Mouse (Mus musculus) hindbrain, embryonic 16.5 days (tissue): ENCODE measurements around the gene Itga11. TPM values are rescaled to one million over a fixed set of nuclear protein-coding genes. Genes with fewer than 3 reads are reported as not detected.

ENCODE experiments used
- ATAC-seq: fragments of 200-750 bp; cut with Nextera tagmentation; 2 replicates; pipeline ENCODE4 v1.8.0; 2017; ENCODE audit warnings: moderate TSS enrichment, moderate library complexity
- H3K27ac ChIP-seq: fragments of 300-500 bp; sonication (generic); 2 replicates; pipeline ENCODE4 v1.5.1; 2014; ENCODE audit warnings: low read depth, mild to moderate bottlenecking, control low read depth, low read length, moderate library complexity
- H3K27me3 ChIP-seq: fragments of 300-500 bp; sonication (generic); replicated peaks from 2 replicates; pipeline ENCODE4 v1.6.1; 2014; ENCODE audit warnings: low read length; ENCODE audit not compliant: control insufficient read depth, insufficient read depth
- H3K36me3 ChIP-seq: fragments of 300-500 bp; sonication (generic); 2 replicates; pipeline ENCODE4 v1.6.1; 2014; ENCODE audit warnings: mild to moderate bottlenecking, low read length, moderate library complexity, mixed read lengths; ENCODE audit not compliant: control insufficient read depth, insufficient read depth
- H3K4me1 ChIP-seq: fragments of 300-500 bp; sonication (generic); 2 replicates; pipeline ENCODE4 v1.6.1; 2014; ENCODE audit warnings: low read depth, low read length; ENCODE audit not compliant: control insufficient read depth, insufficient read depth
- H3K4me2 ChIP-seq: fragments of 300-500 bp; sonication (generic); 2 replicates; pipeline ENCODE4 v1.6.1; 2014; ENCODE audit warnings: mild to moderate bottlenecking, low read length, control low read depth, moderate library complexity
- H3K4me3 ChIP-seq: fragments of 300-500 bp; sonication (generic); 2 replicates; pipeline ENCODE4 v1.5.1; 2014; ENCODE audit warnings: mild to moderate bottlenecking, low read length, control low read depth, moderate library complexity
- H3K9ac ChIP-seq: fragments of 300-500 bp; sonication (generic); 2 replicates; pipeline ENCODE4 v1.6.1; 2014; ENCODE audit warnings: low read depth, mild to moderate bottlenecking, control low read depth, low read length, moderate library complexity
- H3K9me3 ChIP-seq: fragments of 300-500 bp; sonication (generic); 2 replicates; pipeline ENCODE4 v1.6.1; 2014; ENCODE audit warnings: mild to moderate bottlenecking, low read length, moderate library complexity; ENCODE audit not compliant: control insufficient read depth
- WGBS: fragments of 180-500 bp; shearing (Covaris S2); extraction: QIAGEN DNeasy Blood & Tissue Kit; methylation state at CpG from one replicate; pipeline ENCODE4 v1.1.7; 2014; 5-methylcytosine and 5-hydroxymethylcytosine counted together
- polyA plus RNA-seq: library from polyadenylated mRNA; unstranded; fragments of >200 nt; fragmentation: Nextera tagmentation; extraction: Ambion mirVana; gene quantifications from 2 replicates; pipeline ENCODE4 v1.2.1, GENCODE M21; 2015

Gene Itga11
- polyA plus RNA-seq, 1 experiment from 2014 or later = 1.1 TPM

DNA sequence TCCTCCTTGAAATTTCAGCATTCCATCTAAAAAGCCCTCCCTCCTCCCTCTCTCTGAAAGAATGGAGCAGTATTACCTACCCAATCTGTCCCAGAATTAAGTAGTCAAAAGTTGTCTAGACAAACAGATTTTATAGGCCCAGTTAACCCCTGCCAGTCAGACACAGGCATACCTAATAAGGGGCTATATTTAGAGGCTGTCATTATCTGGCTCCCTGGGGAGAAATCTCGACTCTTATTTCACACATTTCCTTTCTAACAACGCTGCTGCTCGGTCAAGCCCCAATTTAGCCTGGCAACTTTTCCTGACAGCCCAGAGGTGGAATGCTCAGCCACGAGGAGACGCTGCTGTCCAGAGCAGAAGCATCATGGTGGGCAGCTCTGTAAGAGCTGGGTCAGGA, 47.6 kb downstream of the Itga11 start:
- Histone ChIP-seq H3K27me3 (no peaks in the 10 kb centered on the region), H3K9ac (no peak overlapping the region), H3K36me3 (no peaks in the 10 kb centered on the region), H3K4me2 (no peak overlapping the region), H3K4me3 (no peak overlapping the region), H3K9me3 (no peaks in the 10 kb centered on the region), H3K4me1 (no peaks in the 10 kb centered on the region), H3K27ac (no peak overlapping the region)
- no peak for ATAC-seq
- WGBS = 22% methylated on average over 5 of the region's 5 CpGs

DNA sequence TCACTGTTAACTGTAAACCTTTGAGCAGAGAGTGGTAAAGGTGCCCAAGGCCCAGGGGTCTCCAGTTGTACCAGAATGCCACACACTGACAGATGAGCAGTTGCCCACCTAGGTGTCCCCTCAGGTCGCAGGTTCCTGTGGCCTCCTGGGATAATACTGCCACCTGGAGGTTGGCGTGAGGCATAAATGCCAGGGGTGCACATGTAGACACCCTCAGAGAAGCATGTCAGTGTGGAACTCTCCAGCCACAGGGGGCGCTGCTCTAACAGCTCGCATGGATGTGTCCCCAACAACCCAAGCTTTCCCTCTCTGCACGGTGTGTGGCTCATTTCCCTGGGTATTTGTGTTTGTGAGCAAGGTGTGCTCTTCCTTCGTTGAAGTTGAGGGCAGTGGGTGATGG, 48.8 kb downstream of the Itga11 start:
- H3K27ac ChIP-seq = no peak overlapping the region
- no peak overlapping the region for H3K4me2 ChIP-seq
- H3K4me1 ChIP-seq = no peaks in the 10 kb centered on the region
- ATAC-seq = no peak
- no peaks in the 10 kb centered on the region for H3K9me3 ChIP-seq
- H3K9ac ChIP-seq = no peak overlapping the region
- 55% methylated on average over 6 of the region's 6 CpGs for WGBS
- H3K27me3 ChIP-seq = no peaks in the 10 kb centered on the region
- no peaks in the 10 kb centered on the region for H3K36me3 ChIP-seq
- no peak overlapping the region for H3K4me3 ChIP-seq

DNA sequence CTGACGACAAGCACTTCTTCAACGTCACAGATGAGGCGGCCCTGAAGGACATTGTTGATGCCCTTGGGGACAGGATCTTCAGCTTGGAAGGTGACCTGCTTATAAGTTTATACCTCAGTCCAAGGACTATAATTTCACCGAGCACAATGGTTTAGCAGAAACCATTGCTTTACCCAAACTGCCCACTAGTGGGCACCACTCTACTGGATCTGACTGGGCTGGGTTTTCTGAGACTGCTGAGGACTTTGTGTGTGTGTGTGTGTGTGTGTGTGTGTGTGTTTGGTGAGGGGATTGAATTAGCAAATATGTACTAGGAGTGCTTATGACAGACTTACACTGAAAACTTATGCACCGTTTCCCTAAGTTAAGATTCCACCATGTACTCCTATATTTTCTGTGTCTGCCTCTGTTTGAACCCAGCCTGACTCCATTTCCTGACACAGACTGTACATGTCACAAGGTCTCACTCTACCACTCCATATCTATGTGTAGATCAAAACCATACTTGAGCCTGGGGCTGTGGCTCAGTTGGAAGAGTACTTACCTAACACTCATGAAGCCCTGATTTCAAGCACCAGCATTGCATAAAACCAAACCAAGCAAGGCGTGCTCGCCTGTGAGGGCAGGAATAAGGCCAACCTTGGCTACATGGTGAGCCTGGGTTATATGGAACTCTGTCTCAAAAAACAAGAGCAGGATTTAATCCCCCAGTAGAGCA, 67.1 kb downstream of the Itga11 start:
- Histone ChIP-seq H3K9ac (no peak overlapping the region), H3K4me2 (no peak overlapping the region), H3K4me3 (no peak overlapping the region), H3K36me3 (no peaks in the 10 kb centered on the region), H3K27ac (no peak overlapping the region), H3K9me3 (no peaks in the 10 kb centered on the region), H3K4me1 (no peaks in the 10 kb centered on the region; the same call in 1 of the 2 replicates), H3K27me3 (no peaks in the 10 kb centered on the region)
- WGBS = 51% methylated on average over 7 of the region's 7 CpGs
- no peak for ATAC-seq

- Histone ChIP-seq H3K9ac (no peak overlapping the region), H3K27me3 (no peaks in the 10 kb centered on the region), H3K4me1 (no peaks in the 10 kb centered on the region; the same call in 1 of the 2 replicates), H3K36me3 (no peaks in the 10 kb centered on the region), H3K9me3 (no peaks in the 10 kb centered on the region), H3K27ac (no peak overlapping the region), H3K4me3 (no peak overlapping the region), H3K4me2 (no peak overlapping the region)
- WGBS = 61% methylated on average over 6 of the region's 6 CpGs
- ATAC-seq = no peak
Measured at GRCm38 (mm10) chr9:62746646-62747045, 69.0 kb downstream of the Itga11 start.

GRCm38 (mm10) chr9:62749666-62750065, 72.0 kb downstream of the Itga11 start:
- no peak overlapping the region for H3K9ac ChIP-seq
- no peaks in the 10 kb centered on the region for H3K9me3 ChIP-seq
- no peak overlapping the region for H3K27ac ChIP-seq
- H3K4me1 ChIP-seq = no peaks in the 10 kb centered on the region; the same call in 1 of the 2 replicates
- no peak for ATAC-seq
- no peak overlapping the region for H3K4me2 ChIP-seq
- H3K36me3 ChIP-seq = no peaks in the 10 kb centered on the region
- H3K4me3 ChIP-seq = no peak overlapping the region
- 65% methylated on average over 6 of the region's 6 CpGs for WGBS
- no peaks in the 10 kb centered on the region for H3K27me3 ChIP-seq

GRCm38 (mm10) chr9:62750381-62750780, 72.8 kb downstream of the Itga11 start:
- 90% methylated on average over 11 of the region's 11 CpGs for WGBS
- Histone ChIP-seq H3K4me2 (no peak overlapping the region), H3K36me3 (no peaks in the 10 kb centered on the region), H3K9ac (no peak overlapping the region), H3K4me3 (no peak overlapping the region), H3K9me3 (no peaks in the 10 kb centered on the region), H3K27me3 (no peaks in the 10 kb centered on the region), H3K27ac (no peak overlapping the region), H3K4me1 (no peaks in the 10 kb centered on the region; the same call in 1 of the 2 replicates)
- no peak for ATAC-seq

DNA sequence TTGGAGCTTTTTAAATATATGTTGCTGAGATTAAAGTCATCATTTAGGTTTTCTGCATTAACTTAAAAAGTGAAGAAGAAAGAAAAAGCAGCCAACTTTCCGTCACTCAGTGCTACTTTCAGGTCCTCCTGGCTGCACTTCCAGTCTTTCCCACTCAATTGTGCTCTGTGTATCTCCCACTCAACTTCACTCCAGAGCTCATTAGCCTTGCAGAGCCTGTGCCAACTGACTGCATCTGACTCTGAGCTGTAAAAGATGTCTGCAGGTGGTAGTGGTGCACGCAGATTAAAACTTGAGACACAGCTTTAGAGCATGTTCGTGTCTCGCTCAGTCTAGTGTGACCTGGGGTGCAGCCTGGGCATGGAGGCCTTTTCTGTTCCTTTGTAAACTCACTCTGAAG, 80.7 kb downstream of the Itga11 start:
- H3K36me3 ChIP-seq = no peaks in the 10 kb centered on the region
- H3K27me3 ChIP-seq = no peaks in the 10 kb centered on the region
- H3K9me3 ChIP-seq = no peaks in the 10 kb centered on the region
- H3K4me1 ChIP-seq = no peaks in the 10 kb centered on the region
- H3K27ac ChIP-seq = no peak overlapping the region
- no peak overlapping the region for H3K4me2 ChIP-seq
- no peak overlapping the region for H3K4me3 ChIP-seq
- 51% methylated on average over 4 of the region's 4 CpGs for WGBS
- no peak overlapping the region for H3K9ac ChIP-seq
- no peak for ATAC-seq

DNA sequence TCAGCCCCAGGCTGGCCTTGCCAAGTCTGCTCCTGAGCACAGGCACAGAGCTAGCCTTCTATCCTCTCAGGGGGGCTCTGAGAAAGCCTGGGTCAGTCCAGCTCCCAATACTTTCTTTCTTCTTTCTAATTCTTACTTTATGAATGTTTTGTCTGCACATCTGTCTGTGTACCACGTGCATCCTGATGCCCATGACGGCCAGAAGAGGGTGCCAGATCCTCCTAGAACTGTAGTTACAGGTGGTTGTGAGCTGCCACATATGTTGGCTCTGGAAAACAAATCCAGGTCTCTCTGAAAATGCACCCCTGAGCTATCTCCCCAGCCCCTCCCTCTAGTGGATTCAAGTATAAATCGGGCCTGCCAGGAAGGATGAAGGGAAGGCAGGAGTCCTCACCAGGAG, 82.0 kb downstream of the Itga11 start:
- Histone ChIP-seq H3K4me1 (no peaks in the 10 kb centered on the region), H3K4me2 (no peak overlapping the region), H3K9me3 (no peaks in the 10 kb centered on the region), H3K36me3 (no peaks in the 10 kb centered on the region), H3K27me3 (no peaks in the 10 kb centered on the region), H3K27ac (no peak overlapping the region), H3K9ac (no peak overlapping the region), H3K4me3 (no peak overlapping the region)
- WGBS = 61% methylated on average over 3 of the region's 3 CpGs
- no peak for ATAC-seq

DNA sequence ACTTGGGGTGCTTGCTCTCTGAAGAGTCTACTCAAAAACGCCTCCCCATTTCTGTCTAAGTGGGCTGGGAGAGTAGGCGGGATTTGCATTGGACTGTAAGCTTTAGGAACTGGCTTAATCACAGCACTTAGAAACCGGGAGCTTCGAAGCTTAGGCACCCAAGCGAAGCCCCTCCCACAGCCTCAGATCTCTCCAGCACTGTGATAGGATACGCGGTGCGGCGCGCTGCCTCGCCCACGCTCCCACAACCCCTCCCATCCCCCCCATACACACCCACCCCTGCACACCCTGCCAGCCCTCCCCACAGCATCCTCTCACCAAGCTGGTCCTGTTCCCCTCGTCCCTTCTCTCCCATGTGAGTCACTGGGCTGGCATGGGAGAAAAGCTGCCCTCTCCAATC, 85.9 kb downstream of the Itga11 start:
- peak overlapping the region; percentile 47 for H3K4me2 ChIP-seq
- no peak for ATAC-seq
- 12% methylated on average over 13 of the region's 13 CpGs for WGBS

More for the DNA sequence above, 85.9 kb downstream of the Itga11 start:
- Histone ChIP-seq H3K9ac (no peak overlapping the region), H3K9me3 (no peaks in the 10 kb centered on the region), H3K27me3 (no peaks in the 10 kb centered on the region), H3K36me3 (no peaks in the 10 kb centered on the region), H3K4me1 (no peaks in the 10 kb centered on the region), H3K4me3 (no peak overlapping the region; the same call in 1 of the 2 replicates), H3K27ac (no peak overlapping the region)
